ENCODE assay signal across 8 mouse cellular contexts in the genomic region with DNA sequence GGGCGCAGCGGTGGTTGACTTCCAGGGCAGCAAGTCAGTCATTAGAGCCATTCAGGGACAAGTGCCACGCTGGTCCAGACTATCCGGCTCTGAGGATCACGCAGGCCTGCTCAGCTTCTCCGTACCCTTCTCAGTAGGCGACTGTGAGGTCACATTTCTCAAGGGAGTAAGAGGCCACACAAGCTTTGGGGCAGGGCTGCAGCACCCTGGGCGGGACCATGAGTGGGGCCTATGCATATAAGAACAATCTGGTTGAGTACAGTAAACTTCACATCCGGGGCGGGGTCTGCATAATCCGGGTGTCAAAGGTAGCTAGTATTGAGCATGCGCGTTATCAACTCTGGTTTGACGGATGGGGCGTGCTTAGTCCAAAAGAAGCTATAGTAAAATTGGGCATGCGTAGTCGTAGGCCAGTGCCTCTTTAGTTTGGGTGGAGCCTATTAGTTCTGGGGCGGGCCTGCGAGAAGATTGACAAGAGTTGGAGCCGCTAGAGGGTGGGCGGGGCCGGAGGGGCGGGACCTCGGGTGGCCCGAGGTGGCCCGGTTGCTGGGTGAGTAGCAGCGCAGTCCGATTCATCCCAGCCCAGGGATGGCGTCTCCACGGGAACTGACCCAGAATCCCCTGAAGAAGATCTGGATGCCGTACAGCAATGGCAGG. TPM values are rescaled to one million over a fixed set of nuclear protein-coding genes. Genes with fewer than 3 reads are reported as not detected.
A peak's percentile ranks its signal among the peaks of the same experiment; 100 is the strongest.
DNase-seq lines count a peak whose midpoint lies in the region; ATAC-seq lines count a peak whose summit lies in the region.

Pfkfb4 (plus strand) TSS at position 351 of the 657 bp plus-strand sequence.

- peak; percentile 97 for ATAC-seq in inflammation-experienced regulatory T-cells, adult 6 months
- peak; percentile 91 for ATAC-seq in megakaryocyte-erythroid progenitor cell, adult 5-6 weeks (replicated peaks; ENCODE audit: low FRiP score, low TSS enrichment, poor library complexity, severe bottlenecking)

- DNase-seq in adrenal gland, adult (ENCODE audit: inconsistent age in 2 of 2, low spot score in 1 of 2), result peak; percentile 98 to 99
- DNase-seq in embryo, embryonic 10.5 days (ENCODE audit: low spot score), result peak; percentile 100
- peak; percentile 94 for DNase-seq in gastrocnemius, postnatal 14 days
- DNase-seq in left cerebral cortex, postnatal 10 days (ENCODE audit: extremely low spot score in 1 of 2, low spot score in 2 of 2), result peak; percentile 96
- peak; percentile 86 for DNase-seq in right cerebral cortex, postnatal 25 days
- DNase-seq in urinary bladder, postnatal 4 days (ENCODE audit: low spot score in 2 of 2), result peak; percentile 93 to 94

- intact Hi-C loops in gastrocnemius, postnatal 14 days (cut with DNase I; ENCODE audit: low total_unique reads), result no loop called here
- intact Hi-C loops in left cerebral cortex, postnatal 10 days (cut with DNase I), result no loop called here

RNA-seq across cellular contexts. Expression of gene Pfkfb4, which starts in this region (rescaled TPM):
- total RNA-seq in gastrocnemius, postnatal 14 days (2021), result 10 to 100 TPM; 31.0 to 31.6 TPM
- polyA plus RNA-seq in inflammation-experienced regulatory T-cells, adult 6 months (2017; shearing (Covaris generic)), result 1 to 10 TPM; 2.7 to 4.4 (median 4.2) TPM
- total RNA-seq in left cerebral cortex, postnatal 10 days (2021), result 10 to 100 TPM; 19.2 to 25.8 TPM
- 6.2 and 22.7 TPM in 2 replicates for total RNA-seq in megakaryocyte-erythroid progenitor cell, adult 5-6 weeks (2014; fragmentation: Nextera tagmentation)
- 4.8 and 11.5 TPM in 2 replicates for total RNA-seq in megakaryocyte-erythroid progenitor cell, adult 5-6 weeks (2017)

Comparison
In these comparisons a context has a peak if more than half of its experiments do, and no peak if none do; other contexts are left out.
1. Peak in every context shown above with its lines: DNase-seq and ATAC-seq.